Mouse (Mus musculus) E14TG2a.4 (cell line): ENCODE measurements around the gene Sectm1a.

Experiments
- CTCF ChIP-seq: conservative IDR thresholded peaks from 2 replicates; pipeline ENCODE4 v1.5.1; 2014; ENCODE audit warnings: low read length
- POU5F1 ChIP-seq: IDR thresholded peaks from 2 replicates; pipeline ENCODE4 v1.6.1; 2014; ENCODE audit warnings: low read length, borderline replicate concordance

DNA sequence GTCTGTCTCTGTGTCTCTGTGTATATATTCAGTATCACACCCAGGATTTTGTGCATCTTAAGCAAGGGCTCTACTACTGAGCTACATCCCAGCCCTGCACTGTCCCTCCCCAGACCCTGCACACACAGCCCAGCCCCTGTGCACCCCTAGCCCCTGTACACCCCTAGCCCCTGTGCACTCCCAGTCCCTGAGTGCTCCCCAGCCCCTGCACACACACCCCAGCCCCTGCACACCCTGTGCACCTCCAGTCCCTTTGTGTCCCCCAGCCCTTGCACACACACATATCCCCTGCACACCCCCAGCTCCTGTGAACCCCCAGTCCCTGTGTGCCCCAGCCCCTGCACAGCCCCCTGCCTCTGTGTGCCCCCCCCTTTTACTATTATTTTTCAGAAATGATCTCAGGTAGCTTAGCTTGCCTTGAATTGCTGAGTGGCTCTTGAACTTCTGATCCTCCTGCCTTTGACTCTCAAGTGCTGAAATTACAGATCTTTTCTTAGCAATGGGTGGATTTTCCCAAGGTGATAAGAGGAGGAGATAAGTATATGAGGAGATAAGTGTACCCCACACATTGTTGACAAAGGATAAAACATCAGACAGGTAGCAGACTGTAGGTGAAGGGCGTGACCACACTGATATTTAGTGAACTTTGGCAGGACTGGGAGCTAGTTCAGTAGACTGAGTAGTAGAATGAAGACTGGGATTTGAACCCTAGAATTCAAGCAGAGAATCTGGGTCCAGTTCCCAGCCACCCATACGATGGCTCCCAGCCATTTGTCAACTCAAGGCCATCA is 8.9 kb upstream of the Sectm1a start:
- no peak for TF ChIP-seq CTCF
- TF ChIP-seq POU5F1, result no peak
